In genomic region chr14:78548807-78549206, GRCm38 (mm10) we compare ENCODE assay signal across 13 mouse cellular contexts. TPM values are rescaled to one million over a fixed set of nuclear protein-coding genes. Genes with fewer than 3 reads are reported as not detected.
DNase-seq lines count a peak whose midpoint lies in the region; ATAC-seq and TF ChIP-seq lines count a peak whose summit lies in the region.
"Had no signal": no experiment of that assay in that cellular context is flagged by ENCODE, and none has a peak within 500 bp of the region (broad histone marks: within the 10 kb centered on the region; RNA-seq: fewer than 3 reads in every experiment).

No protein-coding gene starts in this region.

- ATAC-seq in heart, embryonic 13.5 days (ENCODE audit: extremely low read depth, insufficient number of reproducible peaks, low FRiP score, low TSS enrichment), result peak; percentile 58; the same call in 1 of the 2 replicates
- peak; percentile 72; the same call in 1 of the 2 replicates for ATAC-seq in lung, embryonic 15.5 days (ENCODE audit: borderline replicate concordance, extremely low read depth, low FRiP score, low TSS enrichment)
- ATAC-seq in stomach, embryonic 16.5 days (ENCODE audit: insufficient read depth, low FRiP score), result 0 out of 2 replicates have a peak, but pooled peaks have one; percentile 53

- no peaks in the 10 kb centered on the region for H3K27me3 ChIP-seq in heart, embryonic 13.5 days (replicated peaks)
- H3K27me3 ChIP-seq in lung, embryonic 15.5 days, result no peaks in the 10 kb centered on the region
- no peaks in the 10 kb centered on the region for H3K27me3 ChIP-seq in stomach, embryonic 16.5 days (ENCODE audit: control insufficient read depth, insufficient read depth, low read length)
- H3K27me3 ChIP-seq: forebrain, embryonic 12.5 days; hindbrain, embryonic 13.5 days; midbrain, embryonic 12.5 days; neural tube, embryonic 13.5 days had no signal

- peak overlapping the region; percentile 37 for H3K4me2 ChIP-seq in heart, embryonic 13.5 days
- H3K4me2 ChIP-seq in lung, embryonic 15.5 days, result no peak overlapping the region
- H3K4me2 ChIP-seq in stomach, embryonic 16.5 days (ENCODE audit: low read depth, low read length), result no peak overlapping the region
- H3K4me2 ChIP-seq: forebrain, embryonic 12.5 days; hindbrain, embryonic 13.5 days; midbrain, embryonic 12.5 days; neural tube, embryonic 13.5 days had no signal

- H3K4me1 ChIP-seq in heart, embryonic 13.5 days, result peaks cover 18% of the 10 kb centered on the region
- H3K4me1 ChIP-seq in lung, embryonic 15.5 days, result peaks cover 9% of the 10 kb centered on the region
- H3K4me1 ChIP-seq in stomach, embryonic 16.5 days (ENCODE audit: control insufficient read depth, insufficient read depth, low read length), result no peaks in the 10 kb centered on the region
- H3K4me1 ChIP-seq: forebrain, embryonic 12.5 days; hindbrain, embryonic 13.5 days; midbrain, embryonic 12.5 days; neural tube, embryonic 13.5 days had no signal

- peak; percentile 39 for DNase-seq in retina, adult 2 months (ENCODE audit: low read depth, low spot score)
- DNase-seq in retina, embryonic 14.5 days (ENCODE audit: low spot score), result no peak
- no peak for DNase-seq in left cerebral cortex, adult 2 months (ENCODE audit: extremely low spot score in 1 of 2, low spot score in 2 of 2)
- no peak for DNase-seq in ovary, adult 18-20 months (ENCODE audit: low spot score)
- no peak for DNase-seq in right cerebral cortex, postnatal 14 days
- DNase-seq: kidney, postnatal 25 days had no signal

- H3K9me3 ChIP-seq in heart, embryonic 13.5 days, result no peaks in the 10 kb centered on the region
- H3K9me3 ChIP-seq in lung, embryonic 15.5 days, result no peaks in the 10 kb centered on the region
- no peaks in the 10 kb centered on the region for H3K9me3 ChIP-seq in stomach, embryonic 16.5 days (replicated peaks; ENCODE audit: control insufficient read depth, low read length)
- H3K9me3 ChIP-seq: forebrain, embryonic 12.5 days; hindbrain, embryonic 13.5 days; midbrain, embryonic 12.5 days; neural tube, embryonic 13.5 days had no signal

- H3K4me3 ChIP-seq in heart, embryonic 13.5 days, result no peak overlapping the region
- no peak overlapping the region for H3K4me3 ChIP-seq in lung, embryonic 15.5 days
- no peak overlapping the region for H3K4me3 ChIP-seq in stomach, embryonic 16.5 days (replicated peaks; ENCODE audit: low read length)
- no peak overlapping the region for H3K4me3 ChIP-seq in left cerebral cortex, adult 2 months
- H3K4me3 ChIP-seq: forebrain, embryonic 12.5 days; hindbrain, embryonic 13.5 days; midbrain, embryonic 12.5 days; neural tube, embryonic 13.5 days had no signal

- WGBS in heart, embryonic 13.5 days, result 19% methylated on average over 6 of the region's 6 CpGs
- 23% methylated on average over 6 of the region's 6 CpGs for WGBS in lung, embryonic 15.5 days
- WGBS in stomach, embryonic 16.5 days, result 57% methylated on average over 6 of the region's 6 CpGs

- no peak for TF ChIP-seq CTCF in left cerebral cortex, adult 2 months (IDR thresholded peaks at IDR 0.05)

- peak overlapping the region; percentile 82 for H3K27ac ChIP-seq in heart, embryonic 13.5 days (replicated peaks)
- no peak overlapping the region for H3K27ac ChIP-seq in lung, embryonic 15.5 days
- H3K27ac ChIP-seq in stomach, embryonic 16.5 days (ENCODE audit: low read length), result no peak overlapping the region
- no peak overlapping the region for H3K27ac ChIP-seq in left cerebral cortex, adult 2 months
- H3K27ac ChIP-seq: forebrain, embryonic 12.5 days; hindbrain, embryonic 13.5 days; midbrain, embryonic 12.5 days; neural tube, embryonic 13.5 days had no signal

- intact Hi-C loops in left cerebral cortex, adult 2 months (cut with DNase I), result no loop called here

- 0 out of 2 replicates have a peak overlapping the region, but pooled peaks have one; percentile 2 for H3K9ac ChIP-seq in heart, embryonic 13.5 days
- H3K9ac ChIP-seq in lung, embryonic 15.5 days, result no peak overlapping the region
- no peak overlapping the region for H3K9ac ChIP-seq in stomach, embryonic 16.5 days (ENCODE audit: low read length)
- H3K9ac ChIP-seq: forebrain, embryonic 12.5 days; hindbrain, embryonic 13.5 days; midbrain, embryonic 12.5 days; neural tube, embryonic 13.5 days had no signal

- no peaks in the 10 kb centered on the region for H3K36me3 ChIP-seq in heart, embryonic 13.5 days
- no peaks in the 10 kb centered on the region for H3K36me3 ChIP-seq in lung, embryonic 15.5 days
- H3K36me3 ChIP-seq in stomach, embryonic 16.5 days (ENCODE audit: control insufficient read depth, insufficient read depth, low read length), result no peaks in the 10 kb centered on the region
- H3K36me3 ChIP-seq: forebrain, embryonic 12.5 days; hindbrain, embryonic 13.5 days; midbrain, embryonic 12.5 days; neural tube, embryonic 13.5 days had no signal

RNA-seq across cellular contexts. Expression of gene Akap11, which starts 12.2 kb away (rescaled TPM):
- 12.5 and 12.8 TPM in 2 replicates for polyA plus RNA-seq in heart, embryonic 13.5 days (2015; fragmentation: Nextera tagmentation; extraction: Ambion mirVana)
- 20.0 and 20.7 TPM in 2 replicates for polyA plus RNA-seq in lung, embryonic 15.5 days (2015; fragmentation: Nextera tagmentation; extraction: Ambion mirVana)
- 16.3 and 17.6 TPM in 2 replicates for polyA plus RNA-seq in stomach, embryonic 16.5 days (2015; fragmentation: Nextera tagmentation; extraction: Ambion mirVana)
- total RNA-seq in left cerebral cortex, adult 2 months (2021), result 100 to 1,000 TPM; 172 to 182 TPM
